Mouse (Mus musculus) cerebellum, adult 11 months (tissue): ENCODE data around the gene 5830473C10Rik.
"Not testable (repeated sequence)": the region's sequence is repeated elsewhere in the genome, so short reads cannot be mapped to it uniquely, and the experiment has no call there.

Experiments
- DNase-seq: peaks from one replicate; pipeline ENCODE4 v3.0.0; 2022

Gene 5830473C10Rik

GRCm38 (mm10) chr5:90596155-90596554 lies 35.2 kb downstream of the 5830473C10Rik start:
- no peak for DNase-seq

- DNase-seq = peak; percentile 4
Observed at GRCm38 (mm10) chr5:90601469-90601868, 40.6 kb downstream of the 5830473C10Rik start.

GRCm38 (mm10) chr5:90603407-90603923 lies 42.6 kb downstream of the 5830473C10Rik start:
- DNase-seq = no peak

GRCm38 (mm10) chr5:90608906-90609305 lies 48.0 kb downstream of the 5830473C10Rik start:
- DNase-seq = no peak

GRCm38 (mm10) chr5:90611388-90611787 lies 50.5 kb downstream of the 5830473C10Rik start:
- DNase-seq = no peak

GRCm38 (mm10) chr5:90611996-90612611 lies 51.2 kb downstream of the 5830473C10Rik start:
- no peak for DNase-seq

GRCm38 (mm10) chr5:90612751-90613150 lies 51.8 kb downstream of the 5830473C10Rik start:
- DNase-seq = not testable (repeated sequence)

GRCm38 (mm10) chr5:90617859-90618258 lies 57.0 kb downstream of the 5830473C10Rik start:
- no peak for DNase-seq

GRCm38 (mm10) chr5:90621316-90621715 lies 60.4 kb downstream of the 5830473C10Rik start:
- DNase-seq = no peak

- no peak for DNase-seq
Observed at GRCm38 (mm10) chr5:90621726-90622125, 60.8 kb downstream of the 5830473C10Rik start.

GRCm38 (mm10) chr5:90623209-90623608 lies 62.3 kb downstream of the 5830473C10Rik start:
- DNase-seq = no peak

GRCm38 (mm10) chr5:90624708-90625425 lies 64.0 kb downstream of the 5830473C10Rik start:
- no peak for DNase-seq

GRCm38 (mm10) chr5:90627423-90627822 lies 66.5 kb downstream of the 5830473C10Rik start:
- DNase-seq = no peak

GRCm38 (mm10) chr5:90628011-90628410 lies 67.1 kb downstream of the 5830473C10Rik start:
- no peak for DNase-seq

GRCm38 (mm10) chr5:90628530-90628929 lies 67.6 kb downstream of the 5830473C10Rik start:
- no peak for DNase-seq

GRCm38 (mm10) chr5:90634885-90635284 lies 74.0 kb downstream of the 5830473C10Rik start:
- no peak for DNase-seq

- DNase-seq = no peak
Observed at GRCm38 (mm10) chr5:90640286-90641217, 79.6 kb downstream of the 5830473C10Rik start, which contains the start of gene Rassf6. Rassf6 (minus strand) TSS chr5:90640657.

GRCm38 (mm10) chr5:90641218-90641610 lies 80.3 kb downstream of the 5830473C10Rik start:
- DNase-seq = no peak

- no peak for DNase-seq
Observed at GRCm38 (mm10) chr5:90645579-90645978, 84.7 kb downstream of the 5830473C10Rik start.

GRCm38 (mm10) chr5:90646398-90646797 lies 85.5 kb downstream of the 5830473C10Rik start:
- no peak for DNase-seq
